Mouse (Mus musculus) Patski (cell line): Measurements from ENCODE around the gene Glt1d1. TPM values are rescaled to one million over a fixed set of nuclear protein-coding genes. Genes with fewer than 3 reads are reported as not detected.

Experiments used
- ATAC-seq: fragments of 100-300 bp; one replicate; pipeline ENCODE4 v1.8.0; 2021
- CTCF ChIA-PET: fragments of 350-600 bp; sonication (Branson Sonifier 250); formaldehyde crosslinking; loops from one replicate; lab custom pipeline; 2022; ENCODE audit warnings: inconsistent platforms; lab: Charles Lee
- POLR2A ChIA-PET: fragments of 350-600 bp; sonication (Branson Sonifier 250); formaldehyde crosslinking; loops from one replicate; lab custom pipeline; 2022; ENCODE audit warnings: antibody characterized with exemption, inconsistent platforms; lab: Charles Lee
- DNase-seq: peaks from one replicate; pipeline ENCODE4 v3.0.0-alpha.2; 2011; ENCODE audit warnings: low read depth, low spot score
- H3K27me3 ChIP-seq: fragments of 371-371 bp; one replicate; pipeline ENCODE4 v1.5.1; 2021
- CTCF ChIP-seq: fragments of 100-300 bp; IDR thresholded peaks from one replicate; pipeline ENCODE4 v1.5.1; 2021
- in situ Hi-C: fragments of 300-500 bp; cut with MboI; formaldehyde crosslinking; loops from 3 replicates; pipeline ENCODE4 v1.11.1; 2018; ENCODE audit warnings: low pct_unique_long_range_greater_than_20kb, mixed read lengths
- polyA plus RNA-seq: library from polyadenylated mRNA; unstranded; gene quantifications from one replicate; pipeline ENCODE4 v1.2.3, GENCODE M21; 2021

Gene Glt1d1
- polyA plus RNA-seq, 1 experiment from 2014 or later: 0.31 TPM

- TF ChIP-seq CTCF: peak; percentile 52
- DNase-seq (no peak), ATAC-seq (no peak)
- ChIA-PET POLR2A (no interaction called here), CTCF (interaction anchor here (2.1 kb wide), 1 partner anchor 14 kb away, joined by 5 read pairs; no protein-coding TSS in a partner anchor)
- no peaks in the 10 kb centered on the region for H3K27me3 ChIP-seq
- in situ Hi-C loops: no loop called here
Observed at GRCm38 (mm10) chr5:127648046-127648445, 16.0 kb downstream of the Glt1d1 start.

GRCm38 (mm10) chr5:127649077-127649476, 17.0 kb downstream of the Glt1d1 start:
- no peak for DNase-seq
- no peaks in the 10 kb centered on the region for H3K27me3 ChIP-seq
- in situ Hi-C loops: no loop called here
- ChIA-PET CTCF (interaction anchor here (2.1 kb wide), 1 partner anchor 13 kb away, joined by 5 read pairs; no protein-coding TSS in a partner anchor), POLR2A (no interaction called here)
- peak; percentile 13 for TF ChIP-seq CTCF
- ATAC-seq: no peak

- ATAC-seq: no peak
- ChIA-PET POLR2A (no interaction called here), CTCF (no interaction called here)
- H3K27me3 ChIP-seq: no peaks in the 10 kb centered on the region
- in situ Hi-C loops: no loop called here
- no peak for DNase-seq
- no peak for TF ChIP-seq CTCF
Observed at GRCm38 (mm10) chr5:127658257-127658656, 26.2 kb downstream of the Glt1d1 start.

- in situ Hi-C loops: no loop called here
- no peaks in the 10 kb centered on the region for H3K27me3 ChIP-seq
- CTCF ChIA-PET: no interaction called here
- DNase-seq (no peak), ATAC-seq (no peak)
- TF ChIP-seq CTCF: peak; percentile 31
- POLR2A ChIA-PET: no interaction called here
Observed at GRCm38 (mm10) chr5:127659312-127659711, 27.2 kb downstream of the Glt1d1 start.

GRCm38 (mm10) chr5:127660267-127660666, 28.2 kb downstream of the Glt1d1 start:
- H3K27me3 ChIP-seq: no peaks in the 10 kb centered on the region
- in situ Hi-C loops: no loop called here
- no peak for TF ChIP-seq CTCF
- DNase-seq (no peak), ATAC-seq (no peak)
- CTCF ChIA-PET: no interaction called here
- POLR2A ChIA-PET: no interaction called here

GRCm38 (mm10) chr5:127660979-127661378, 28.9 kb downstream of the Glt1d1 start:
- no peaks in the 10 kb centered on the region for H3K27me3 ChIP-seq
- TF ChIP-seq CTCF: no peak
- ChIA-PET CTCF (interaction anchor here (1.1 to 1.9 kb wide), 2 partner anchors 12 to 39 kb away, joined by 3 to 5 read pairs; no protein-coding TSS in a partner anchor), POLR2A (no interaction called here)
- ATAC-seq: no peak
- no peak for DNase-seq
- in situ Hi-C loops: no loop called here

GRCm38 (mm10) chr5:127673913-127674312, 41.9 kb downstream of the Glt1d1 start:
- in situ Hi-C loops: no loop called here
- CTCF ChIA-PET: no interaction called here
- no peak for TF ChIP-seq CTCF
- no peaks in the 10 kb centered on the region for H3K27me3 ChIP-seq
- POLR2A ChIA-PET: no interaction called here
- DNase-seq (no peak), ATAC-seq (no peak)

- ChIA-PET POLR2A (no interaction called here), CTCF (interaction anchor here (1.1 kb wide), 1 partner anchor 45 kb away, joined by 3 read pairs; no protein-coding TSS in a partner anchor)
- in situ Hi-C loops: no loop called here
- no peaks in the 10 kb centered on the region for H3K27me3 ChIP-seq
- DNase-seq (no peak), ATAC-seq (no peak)
- no peak for TF ChIP-seq CTCF
Observed at GRCm38 (mm10) chr5:127677561-127677960, 45.5 kb downstream of the Glt1d1 start.

- ATAC-seq (no peak), DNase-seq (no peak)
- no peak for TF ChIP-seq CTCF
- no peaks in the 10 kb centered on the region for H3K27me3 ChIP-seq
- in situ Hi-C loops: no loop called here
- ChIA-PET CTCF (interaction anchor here (1.1 kb wide), 1 partner anchor 44 kb away, joined by 3 read pairs; no protein-coding TSS in a partner anchor), POLR2A (no interaction called here)
Observed at GRCm38 (mm10) chr5:127678501-127678900, 46.4 kb downstream of the Glt1d1 start.

GRCm38 (mm10) chr5:127688568-127689170, 56.6 kb downstream of the Glt1d1 start:
- no peaks in the 10 kb centered on the region for H3K27me3 ChIP-seq
- DNase-seq: no peak
- CTCF ChIA-PET: no interaction called here
- no peak for TF ChIP-seq CTCF
- in situ Hi-C loops: no loop called here
- no peak for ATAC-seq
- POLR2A ChIA-PET: no interaction called here

GRCm38 (mm10) chr5:127691085-127691484, 59.0 kb downstream of the Glt1d1 start:
- POLR2A ChIA-PET: interaction anchor here (0.6 kb wide), 1 partner anchor 65 kb away, joined by 5 read pairs; no protein-coding TSS in a partner anchor
- CTCF ChIA-PET: interaction anchor here (0.7 kb wide), 1 partner anchor 854 kb away, joined by 3 read pairs; no protein-coding TSS in a partner anchor
- DNase-seq (no peak), ATAC-seq (no peak)
- no peaks in the 10 kb centered on the region for H3K27me3 ChIP-seq
- in situ Hi-C loops: no loop called here
- no peak for TF ChIP-seq CTCF
